Mouse (Mus musculus): Measurements from ENCODE around the gene Ginm1. TPM values are rescaled to one million over a fixed set of nuclear protein-coding genes. Genes with fewer than 3 reads are reported as not detected.

Ginm1 gene
- polyA plus RNA-seq, 1 experiment from 2014 or later = 78.9 TPM

DNA sequence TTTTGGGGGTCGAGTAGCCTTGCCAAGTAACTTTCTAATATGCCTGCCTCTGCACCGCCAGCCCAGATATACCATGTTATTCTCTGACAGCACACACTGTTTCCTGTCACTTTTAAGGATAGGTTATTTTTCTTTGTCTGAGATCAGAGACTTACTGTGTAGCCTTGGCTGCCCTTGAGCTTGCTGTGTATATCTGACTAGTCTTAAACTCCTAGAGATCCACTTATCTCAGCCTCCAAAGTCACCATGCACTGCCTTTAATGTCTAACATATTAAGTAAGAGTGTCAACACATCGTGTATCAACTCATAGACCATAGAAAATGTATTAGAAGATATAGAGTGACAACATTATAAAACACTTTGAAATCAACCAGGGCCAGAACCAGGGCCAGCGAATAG lies 27.0 kb upstream of the Ginm1 start:
- no peaks in the 10 kb centered on the region for H3K4me1 ChIP-seq (ENCODE audit: insufficient read depth)
- 88% methylated on average over 4 of the region's 4 CpGs for WGBS (ENCODE audit: insufficient replicate concordance)
- no peak for TF ChIP-seq CTCF (IDR thresholded peaks at IDR 0.05; ENCODE audit: low read depth)
- TF ChIP-seq EP300 (IDR thresholded peaks at IDR 0.05; ENCODE audit: low read depth) = no peak
- H3K4me3 ChIP-seq (ENCODE audit: low read depth, low read length) = no peak overlapping the region
- H3K9ac ChIP-seq (replicated peaks) = no peak overlapping the region
- H3K27me3 ChIP-seq (ENCODE audit: insufficient read depth, low read length) = no peaks in the 10 kb centered on the region
- ATAC-seq (no peak), DNase-seq (no peak)
- H3K36me3 ChIP-seq (replicated peaks; ENCODE audit: insufficient read depth, low read length) = peaks cover 54% of the 10 kb centered on the region
- no peak overlapping the region for H3K27ac ChIP-seq (ENCODE audit: low read depth)
- no peak overlapping the region for H3K4me2 ChIP-seq (ENCODE audit: low read depth, low read length)
- no peaks in the 10 kb centered on the region for H3K9me3 ChIP-seq (ENCODE audit: low read length)

DNA sequence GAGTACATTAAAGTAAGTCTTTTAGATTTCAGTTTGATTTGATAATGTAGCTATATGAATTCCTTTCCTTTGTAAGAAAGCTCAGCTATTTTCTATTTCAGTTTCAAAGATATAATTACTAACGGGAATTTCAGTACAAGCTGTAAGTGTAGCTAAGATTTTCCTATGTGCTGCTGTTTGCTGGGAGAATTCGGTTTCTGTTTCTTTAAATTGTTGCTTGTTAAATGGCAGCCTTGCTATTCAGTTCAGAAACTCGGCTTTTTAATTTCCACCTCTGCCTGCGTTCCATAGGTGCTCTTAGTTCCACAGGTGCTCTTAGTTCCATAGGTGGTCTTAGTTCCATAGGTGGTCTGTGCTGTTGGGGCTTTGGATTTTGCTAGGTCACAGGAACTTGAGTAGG lies 26.5 kb upstream of the Ginm1 start:
- Histone ChIP-seq H3K4me3 (ENCODE audit: low read depth, low read length) (no peak overlapping the region), H3K9ac (replicated peaks) (no peak overlapping the region), H3K9me3 (ENCODE audit: low read length) (no peaks in the 10 kb centered on the region), H3K27ac (ENCODE audit: low read depth) (no peak overlapping the region), H3K36me3 (replicated peaks; ENCODE audit: insufficient read depth, low read length) (peaks cover 58% of the 10 kb centered on the region), H3K27me3 (ENCODE audit: insufficient read depth, low read length) (no peaks in the 10 kb centered on the region), H3K4me2 (ENCODE audit: low read depth, low read length) (no peak overlapping the region), H3K4me1 (ENCODE audit: insufficient read depth) (no peaks in the 10 kb centered on the region)
- no peak for TF ChIP-seq CTCF (IDR thresholded peaks at IDR 0.05; ENCODE audit: low read depth)
- TF ChIP-seq EP300 (IDR thresholded peaks at IDR 0.05; ENCODE audit: low read depth) = no peak
- DNase-seq = no peak
- no peak for ATAC-seq
- 88% methylated on average over 4 of the region's 4 CpGs for WGBS (ENCODE audit: insufficient replicate concordance)

GRCm38 (mm10) chr10:7818676-7819075 lies 26.1 kb upstream of the Ginm1 start:
- Histone ChIP-seq H3K4me3 (ENCODE audit: low read depth, low read length) (no peak overlapping the region), H3K4me1 (ENCODE audit: insufficient read depth) (no peaks in the 10 kb centered on the region), H3K4me2 (ENCODE audit: low read depth, low read length) (no peak overlapping the region), H3K9me3 (ENCODE audit: low read length) (no peaks in the 10 kb centered on the region), H3K27ac (ENCODE audit: low read depth) (no peak overlapping the region), H3K27me3 (ENCODE audit: insufficient read depth, low read length) (no peaks in the 10 kb centered on the region), H3K36me3 (replicated peaks; ENCODE audit: insufficient read depth, low read length) (peaks cover 56% of the 10 kb centered on the region), H3K9ac (replicated peaks) (no peak overlapping the region)
- no peak for DNase-seq
- 90% methylated on average over 4 of the region's 4 CpGs for WGBS (ENCODE audit: insufficient replicate concordance)
- TF ChIP-seq CTCF (IDR thresholded peaks at IDR 0.05; ENCODE audit: low read depth) = no peak
- no peak for TF ChIP-seq EP300 (IDR thresholded peaks at IDR 0.05; ENCODE audit: low read depth)
- no peak for ATAC-seq

DNA sequence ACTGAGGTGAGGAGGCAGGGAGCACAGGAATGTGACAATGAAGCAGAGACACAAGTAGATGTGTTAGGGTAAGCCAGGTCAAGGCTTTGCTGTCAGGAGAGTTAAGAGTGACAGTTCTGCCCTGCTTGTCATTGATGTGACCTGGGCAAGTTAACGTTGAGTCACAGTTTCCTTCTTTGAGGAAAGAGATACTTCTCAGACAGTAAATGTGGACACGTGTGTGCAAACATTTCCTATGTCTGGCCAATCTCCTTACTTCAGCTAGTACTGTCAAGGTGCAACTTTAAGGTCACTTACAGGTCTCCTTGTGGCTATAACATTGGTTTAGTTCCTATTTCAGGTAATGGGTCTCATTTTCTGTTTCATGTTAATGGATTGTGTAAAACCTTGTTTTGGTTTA lies 23.9 kb upstream of the Ginm1 start:
- H3K4me2 ChIP-seq (ENCODE audit: low read depth, low read length) = no peak overlapping the region
- no peaks in the 10 kb centered on the region for H3K4me1 ChIP-seq (ENCODE audit: insufficient read depth)
- no peak for TF ChIP-seq EP300 (IDR thresholded peaks at IDR 0.05; ENCODE audit: low read depth)
- TF ChIP-seq CTCF (IDR thresholded peaks at IDR 0.05; ENCODE audit: low read depth) = no peak
- no peak for ATAC-seq
- H3K27ac ChIP-seq (ENCODE audit: low read depth) = no peak overlapping the region
- no peaks in the 10 kb centered on the region for H3K9me3 ChIP-seq (ENCODE audit: low read length)
- peaks cover 46% of the 10 kb centered on the region for H3K36me3 ChIP-seq (replicated peaks; ENCODE audit: insufficient read depth, low read length)
- WGBS (ENCODE audit: insufficient replicate concordance) = 70% methylated on average over 2 of the region's 2 CpGs
- H3K9ac ChIP-seq (replicated peaks) = no peak overlapping the region
- no peaks in the 10 kb centered on the region for H3K27me3 ChIP-seq (ENCODE audit: insufficient read depth, low read length)
- DNase-seq = no peak
- no peak overlapping the region for H3K4me3 ChIP-seq (ENCODE audit: low read depth, low read length)

GRCm38 (mm10) chr10:7809937-7810336 lies 17.3 kb upstream of the Ginm1 start:
- WGBS (ENCODE audit: insufficient replicate concordance) = 39% methylated on average over 2 of the region's 2 CpGs
- H3K4me3 ChIP-seq (ENCODE audit: low read depth, low read length) = no peak overlapping the region
- no peak overlapping the region for H3K9ac ChIP-seq (replicated peaks)
- H3K4me1 ChIP-seq (ENCODE audit: insufficient read depth) = no peaks in the 10 kb centered on the region
- DNase-seq = peak; percentile 39
- no peaks in the 10 kb centered on the region for H3K9me3 ChIP-seq (ENCODE audit: low read length)
- TF ChIP-seq CTCF (IDR thresholded peaks at IDR 0.05; ENCODE audit: low read depth) = peak; percentile 78
- no peak for TF ChIP-seq EP300 (IDR thresholded peaks at IDR 0.05; ENCODE audit: low read depth)
- no peak overlapping the region for H3K27ac ChIP-seq (ENCODE audit: low read depth)
- H3K27me3 ChIP-seq (ENCODE audit: insufficient read depth, low read length) = no peaks in the 10 kb centered on the region
- no peak overlapping the region for H3K4me2 ChIP-seq (ENCODE audit: low read depth, low read length)
- peaks cover 54% of the 10 kb centered on the region for H3K36me3 ChIP-seq (replicated peaks; ENCODE audit: insufficient read depth, low read length)
- ATAC-seq = peak; percentile 72

DNA sequence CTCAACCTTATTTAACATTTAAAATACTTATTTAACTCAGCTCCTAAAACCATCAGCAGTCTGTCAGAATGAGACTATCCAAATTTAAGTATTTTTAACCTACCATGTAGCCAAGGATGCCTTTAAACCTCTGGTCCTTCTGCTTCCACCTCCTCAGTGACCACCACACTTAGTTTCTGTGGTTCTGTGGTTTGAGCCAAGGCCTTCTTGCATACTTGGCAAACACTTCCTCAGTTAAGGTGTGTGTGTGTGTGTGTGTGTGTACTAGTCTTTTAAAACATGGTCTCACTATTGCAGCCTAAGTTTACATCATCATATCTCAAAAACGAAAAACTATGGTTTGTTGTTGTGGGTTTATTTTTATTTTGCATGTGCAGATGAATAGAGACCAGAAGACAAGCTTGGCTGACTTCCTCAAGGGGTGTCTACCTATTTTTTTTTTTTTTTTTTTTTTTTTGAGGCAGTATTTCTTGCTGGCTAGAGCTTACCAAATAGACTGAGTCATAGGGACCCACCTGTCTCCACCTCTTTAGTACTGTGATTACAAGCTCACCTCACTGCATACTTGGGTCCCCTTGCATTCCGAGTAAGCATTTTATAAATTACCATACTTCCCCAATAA lies 10.0 kb upstream of the Ginm1 start:
- peaks cover 81% of the 10 kb centered on the region for H3K36me3 ChIP-seq (replicated peaks; ENCODE audit: insufficient read depth, low read length)
- no peaks in the 10 kb centered on the region for H3K4me1 ChIP-seq (ENCODE audit: insufficient read depth)
- H3K9me3 ChIP-seq (ENCODE audit: low read length) = no peaks in the 10 kb centered on the region
- no peak overlapping the region for H3K9ac ChIP-seq (replicated peaks)
- H3K27ac ChIP-seq (ENCODE audit: low read depth) = no peak overlapping the region
- 78% methylated on average over 2 of the region's 2 CpGs for WGBS (ENCODE audit: insufficient replicate concordance)
- no peak overlapping the region for H3K4me2 ChIP-seq (ENCODE audit: low read depth, low read length)
- TF ChIP-seq CTCF (IDR thresholded peaks at IDR 0.05; ENCODE audit: low read depth) = no peak
- no peak for TF ChIP-seq EP300 (IDR thresholded peaks at IDR 0.05; ENCODE audit: low read depth)
- ATAC-seq = no peak
- DNase-seq = no peak
- no peaks in the 10 kb centered on the region for H3K27me3 ChIP-seq (ENCODE audit: insufficient read depth, low read length)
- no peak overlapping the region for H3K4me3 ChIP-seq (ENCODE audit: low read depth, low read length)

DNA sequence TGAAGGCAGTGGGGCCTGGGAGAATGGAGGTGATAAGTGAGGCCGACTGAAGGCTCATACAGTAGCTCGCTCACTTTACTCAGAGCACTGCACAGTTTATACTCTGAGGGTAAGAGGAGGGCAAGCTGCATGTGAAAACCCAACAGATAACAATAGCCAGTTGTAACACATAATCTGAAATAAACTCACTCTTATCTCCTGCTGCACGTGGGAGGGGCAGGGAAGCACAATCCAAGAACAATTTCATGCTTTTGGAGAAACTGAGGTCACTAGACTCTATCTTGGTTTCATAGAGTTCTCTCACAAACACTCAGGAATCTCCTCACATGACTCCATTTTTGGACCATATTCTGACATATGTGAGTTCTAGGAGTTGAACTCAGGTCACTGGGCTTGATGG lies 8.6 kb upstream of the Ginm1 start:
- ATAC-seq (no peak), DNase-seq (no peak)
- H3K4me1 ChIP-seq (ENCODE audit: insufficient read depth) = no peaks in the 10 kb centered on the region
- no peak overlapping the region for H3K27ac ChIP-seq (ENCODE audit: low read depth)
- TF ChIP-seq EP300 (IDR thresholded peaks at IDR 0.05; ENCODE audit: low read depth) = no peak
- no peak for TF ChIP-seq CTCF (IDR thresholded peaks at IDR 0.05; ENCODE audit: low read depth)
- no peaks in the 10 kb centered on the region for H3K9me3 ChIP-seq (ENCODE audit: low read length)
- H3K4me2 ChIP-seq (ENCODE audit: low read depth, low read length) = no peak overlapping the region
- H3K4me3 ChIP-seq (ENCODE audit: low read depth, low read length) = no peak overlapping the region
- 56% methylated on average over 3 of the region's 3 CpGs for WGBS (ENCODE audit: insufficient replicate concordance)
- no peaks in the 10 kb centered on the region for H3K27me3 ChIP-seq (ENCODE audit: insufficient read depth, low read length)
- H3K36me3 ChIP-seq (replicated peaks; ENCODE audit: insufficient read depth, low read length) = peaks cover 85% of the 10 kb centered on the region
- H3K9ac ChIP-seq (replicated peaks) = no peak overlapping the region
